Mouse (Mus musculus) spleen, postnatal 14 days (tissue): Measurements from ENCODE around the gene Gm11213.

ENCODE experiments used
- DNase-seq, 2 experiments: peaks; one replicate each; pipeline ENCODE4 v3.0.0; 2021 to 2022; ENCODE audit warnings: low spot score in 2 of 2

Gene Gm11213

GRCm38 (mm10) chr4:63604945-63605344, at the start of gene Gm11213:
Gm11213 (minus strand) TSS chr4:63605261.
- no peak for DNase-seq

GRCm38 (mm10) chr4:63654381-63654780, 49.3 kb upstream of the Gm11213 start:
- DNase-seq = no peak

GRCm38 (mm10) chr4:63643956-63644726, 39.1 kb upstream of the Gm11213 start:
- no peak for DNase-seq

- DNase-seq = no peak
These were observed 34.8 kb upstream of the Gm11213 start for GRCm38 (mm10) chr4:63639842-63640241.

- DNase-seq = no peak
These were observed 33.5 kb upstream of the Gm11213 start for GRCm38 (mm10) chr4:63638603-63639002.

GRCm38 (mm10) chr4:63633181-63633580, 28.1 kb upstream of the Gm11213 start:
- DNase-seq = no peak

- no peak for DNase-seq
These were observed 22.1 kb upstream of the Gm11213 start for GRCm38 (mm10) chr4:63627111-63627510.

GRCm38 (mm10) chr4:63625563-63626080, 20.6 kb upstream of the Gm11213 start:
- DNase-seq = no peak

- DNase-seq = peak in 1 of 2 experiments; percentile 19
These were observed 17.3 kb upstream of the Gm11213 start, which contains the start of gene Tex48 for GRCm38 (mm10) chr4:63622378-63622835. Tex48 (minus strand) TSS chr4:63622428.

GRCm38 (mm10) chr4:63621861-63622260, 16.8 kb upstream of the Gm11213 start:
- no peak for DNase-seq

- DNase-seq = no peak
These were observed 3.3 kb upstream of the Gm11213 start for GRCm38 (mm10) chr4:63608391-63608790.

- no peak for DNase-seq
These were observed 907 bp upstream of the Gm11213 start for GRCm38 (mm10) chr4:63605968-63606367.

GRCm38 (mm10) chr4:63605545-63605944, 484 bp upstream of the Gm11213 start:
- DNase-seq = no peak

GRCm38 (mm10) chr4:63601263-63601662, 3.8 kb downstream of the Gm11213 start:
- no peak for DNase-seq

- no peak for DNase-seq
These were observed 4.3 kb downstream of the Gm11213 start for GRCm38 (mm10) chr4:63600786-63601185.

- no peak for DNase-seq
These were observed 9.1 kb downstream of the Gm11213 start for GRCm38 (mm10) chr4:63596010-63596409.

- DNase-seq = no peak
These were observed 9.8 kb downstream of the Gm11213 start for GRCm38 (mm10) chr4:63595259-63595658.

GRCm38 (mm10) chr4:63594459-63595110, 10.5 kb downstream of the Gm11213 start:
- DNase-seq = no peak

GRCm38 (mm10) chr4:63590538-63590937, 14.5 kb downstream of the Gm11213 start:
- DNase-seq = no peak

- no peak for DNase-seq
These were observed 15.1 kb downstream of the Gm11213 start for GRCm38 (mm10) chr4:63589987-63590386.

- no peak for DNase-seq
These were observed 18.8 kb downstream of the Gm11213 start for GRCm38 (mm10) chr4:63586240-63586639.

- no peak for DNase-seq
These were observed 19.8 kb downstream of the Gm11213 start for GRCm38 (mm10) chr4:63585216-63585615.

GRCm38 (mm10) chr4:63582580-63582979, 22.5 kb downstream of the Gm11213 start:
- no peak for DNase-seq
